Mouse (Mus musculus): ENCODE measurements around the gene Slc12a3. TPM values are rescaled to one million over a fixed set of nuclear protein-coding genes. Genes with fewer than 3 reads are reported as not detected.

The Slc12a3 gene
- polyA plus RNA-seq, 1 experiment: 0.41 TPM

GRCm38 (mm10) chr8:94304412-94304811, 24.6 kb upstream of the Slc12a3 start:
- TF ChIP-seq CTCF (IDR thresholded peaks at IDR 0.05; ENCODE audit: borderline replicate concordance, extremely low read depth, insufficient read depth, insufficient read length) (no peak), POLR2A (IDR thresholded peaks at IDR 0.05; ENCODE audit: borderline replicate concordance, extremely low read depth, insufficient read depth, insufficient read length, poor library complexity, severe bottlenecking) (no peak)
- DNase-seq (ENCODE audit: low read depth): no peak

DNA sequence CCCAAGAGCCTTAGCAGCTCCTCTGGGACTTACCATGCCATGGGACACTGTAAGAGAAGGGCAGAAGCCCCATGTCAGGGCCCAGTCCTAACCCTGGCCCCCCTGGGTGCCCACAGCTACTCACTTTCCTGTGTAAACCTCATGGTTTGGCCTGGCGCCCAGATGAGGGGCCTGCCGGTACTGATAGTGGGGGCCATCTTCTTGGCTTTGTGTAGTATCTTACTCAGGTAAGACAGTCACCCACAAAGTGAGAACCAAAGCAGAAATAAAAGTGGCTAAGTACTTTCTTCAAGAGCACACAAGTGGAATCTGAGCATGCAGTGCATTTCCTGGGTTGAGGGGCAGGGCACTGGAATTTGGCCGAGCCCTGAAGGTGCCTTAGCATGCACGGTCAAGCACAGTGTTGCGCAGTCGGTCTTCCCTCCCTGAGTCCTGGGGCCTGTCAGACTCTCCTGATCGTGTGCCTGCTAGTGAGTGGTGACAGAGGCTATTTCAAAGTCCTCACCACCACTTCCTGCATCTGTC, 21.9 kb upstream of the Slc12a3 start:
- no peak for TF ChIP-seq CTCF (IDR thresholded peaks at IDR 0.05; ENCODE audit: borderline replicate concordance, extremely low read depth, insufficient read depth, insufficient read length)
- DNase-seq (ENCODE audit: low read depth): no peak

DNA sequence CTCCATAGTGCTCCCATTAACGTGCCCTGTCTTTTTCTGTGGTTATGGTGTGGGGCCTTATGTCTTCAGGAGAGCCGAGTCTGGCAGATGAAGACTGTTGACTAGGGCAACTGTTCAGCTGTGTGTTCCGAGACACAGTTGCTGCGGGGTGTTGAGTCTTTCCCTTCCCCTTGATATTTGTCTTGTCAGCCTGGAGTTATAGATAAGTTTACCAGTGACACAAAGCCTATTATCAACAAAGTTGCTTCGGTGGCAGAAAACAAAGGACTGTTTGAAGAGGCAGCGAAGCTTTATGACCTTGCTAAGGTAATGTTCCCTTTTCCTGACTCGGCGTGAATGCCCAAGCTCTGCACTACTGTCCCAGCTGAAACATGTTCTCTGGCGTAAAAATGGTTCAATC, 21.3 kb upstream of the Slc12a3 start:
- TF ChIP-seq CTCF (IDR thresholded peaks at IDR 0.05; ENCODE audit: borderline replicate concordance, extremely low read depth, insufficient read depth, insufficient read length) (no peak), POLR2A (IDR thresholded peaks at IDR 0.05; ENCODE audit: borderline replicate concordance, extremely low read depth, insufficient read depth, insufficient read length, poor library complexity, severe bottlenecking) (no peak)
- DNase-seq (ENCODE audit: low read depth): no peak

DNA sequence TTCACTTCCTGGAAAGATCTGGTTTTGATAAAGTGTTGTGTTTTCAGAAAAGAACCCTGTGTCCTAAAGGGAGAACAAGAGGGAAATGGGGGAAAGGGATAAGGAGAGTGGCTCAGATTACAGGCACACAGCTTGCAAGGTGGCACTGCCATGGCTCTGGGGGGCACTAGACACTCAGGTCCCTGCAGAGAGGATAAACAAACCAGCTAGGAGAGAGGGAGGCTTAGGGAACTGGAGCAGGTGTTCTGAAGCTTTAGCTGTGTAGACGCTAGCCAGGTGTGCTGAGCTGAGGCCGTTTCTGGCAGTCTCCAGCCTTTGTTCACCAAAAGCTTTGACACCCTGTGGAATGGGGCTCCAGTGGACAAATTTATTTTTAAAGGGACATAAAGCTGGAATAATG, 14.9 kb upstream of the Slc12a3 start:
- TF ChIP-seq POLR2A (IDR thresholded peaks at IDR 0.05; ENCODE audit: borderline replicate concordance, extremely low read depth, insufficient read depth, insufficient read length, poor library complexity, severe bottlenecking) (no peak), CTCF (IDR thresholded peaks at IDR 0.05; ENCODE audit: borderline replicate concordance, extremely low read depth, insufficient read depth, insufficient read length) (no peak)
- no peak for DNase-seq (ENCODE audit: low read depth)

DNA sequence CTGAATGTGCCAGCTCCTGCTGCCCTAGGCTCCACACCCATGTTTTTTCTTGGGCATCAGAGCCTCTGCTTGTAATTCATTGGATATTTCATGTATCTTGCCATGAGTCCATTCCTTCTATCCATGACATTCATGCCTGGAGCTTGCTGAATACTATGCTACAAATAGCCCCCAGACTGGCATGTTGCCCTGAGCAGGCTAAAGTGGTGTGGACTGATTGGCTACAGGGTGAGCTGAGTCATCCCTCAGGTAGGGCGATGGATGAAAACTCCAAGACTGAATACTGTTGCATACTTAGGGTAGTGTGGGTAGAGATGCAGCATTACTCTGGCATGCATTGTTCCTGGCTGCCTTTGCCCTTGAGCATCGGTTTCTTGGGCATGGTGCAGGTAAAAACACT, 11.8 kb upstream of the Slc12a3 start:
- TF ChIP-seq POLR2A (IDR thresholded peaks at IDR 0.05; ENCODE audit: borderline replicate concordance, extremely low read depth, insufficient read depth, insufficient read length, poor library complexity, severe bottlenecking) (no peak), CTCF (IDR thresholded peaks at IDR 0.05; ENCODE audit: borderline replicate concordance, extremely low read depth, insufficient read depth, insufficient read length) (no peak)
- no peak for DNase-seq (ENCODE audit: low read depth)

- no peak for DNase-seq (ENCODE audit: low read depth)
- no peak for TF ChIP-seq POLR2A (IDR thresholded peaks at IDR 0.05; ENCODE audit: borderline replicate concordance, extremely low read depth, insufficient read depth, insufficient read length, poor library complexity, severe bottlenecking)
- no peak for TF ChIP-seq CTCF (IDR thresholded peaks at IDR 0.05; ENCODE audit: borderline replicate concordance, extremely low read depth, insufficient read depth, insufficient read length)
Observed at GRCm38 (mm10) chr8:94317691-94318090, 11.3 kb upstream of the Slc12a3 start.

GRCm38 (mm10) chr8:94320036-94320435, 9.0 kb upstream of the Slc12a3 start:
- no peak for DNase-seq (ENCODE audit: low read depth)
- TF ChIP-seq POLR2A (IDR thresholded peaks at IDR 0.05; ENCODE audit: borderline replicate concordance, extremely low read depth, insufficient read depth, insufficient read length, poor library complexity, severe bottlenecking) (no peak), CTCF (IDR thresholded peaks at IDR 0.05; ENCODE audit: borderline replicate concordance, extremely low read depth, insufficient read depth, insufficient read length) (no peak)

- DNase-seq (ENCODE audit: low read depth): peak; percentile 10
- TF ChIP-seq POLR2A (IDR thresholded peaks at IDR 0.05; ENCODE audit: borderline replicate concordance, extremely low read depth, insufficient read depth, insufficient read length, poor library complexity, severe bottlenecking): no peak
- TF ChIP-seq CTCF (IDR thresholded peaks at IDR 0.05; ENCODE audit: borderline replicate concordance, extremely low read depth, insufficient read depth, insufficient read length): no peak
Observed at GRCm38 (mm10) chr8:94322083-94322482, 6.9 kb upstream of the Slc12a3 start.

GRCm38 (mm10) chr8:94323041-94323440, 6.0 kb upstream of the Slc12a3 start:
- DNase-seq (ENCODE audit: low read depth): no peak
- TF ChIP-seq POLR2A (IDR thresholded peaks at IDR 0.05; ENCODE audit: borderline replicate concordance, extremely low read depth, insufficient read depth, insufficient read length, poor library complexity, severe bottlenecking) (no peak), CTCF (IDR thresholded peaks at IDR 0.05; ENCODE audit: borderline replicate concordance, extremely low read depth, insufficient read depth, insufficient read length) (no peak)

DNA sequence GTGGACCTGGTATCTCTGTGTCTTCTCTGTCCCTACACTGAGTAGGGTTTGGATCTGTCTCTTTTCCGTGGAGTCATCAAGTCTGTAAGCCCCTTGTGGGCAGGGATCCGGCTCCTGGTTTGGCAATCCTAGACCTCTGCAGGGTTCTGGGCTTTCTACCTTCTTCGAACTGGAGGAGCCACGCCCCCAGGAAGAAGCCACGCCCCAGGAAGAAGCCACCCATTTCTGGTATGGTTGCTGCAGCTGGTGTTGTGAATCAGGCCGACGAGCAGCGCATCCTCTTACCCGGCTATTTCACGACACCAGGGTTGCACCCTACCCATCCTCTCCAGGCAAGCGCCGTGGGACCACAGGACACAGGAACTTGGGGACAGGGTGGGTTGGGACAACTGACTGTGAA, 4.9 kb upstream of the Slc12a3 start:
- DNase-seq (ENCODE audit: low read depth): no peak
- TF ChIP-seq CTCF (IDR thresholded peaks at IDR 0.05; ENCODE audit: borderline replicate concordance, extremely low read depth, insufficient read depth, insufficient read length): no peak
- no peak for TF ChIP-seq POLR2A (IDR thresholded peaks at IDR 0.05; ENCODE audit: borderline replicate concordance, extremely low read depth, insufficient read depth, insufficient read length, poor library complexity, severe bottlenecking)

- DNase-seq (ENCODE audit: low read depth): no peak
- TF ChIP-seq POLR2A (IDR thresholded peaks at IDR 0.05; ENCODE audit: borderline replicate concordance, extremely low read depth, insufficient read depth, insufficient read length, poor library complexity, severe bottlenecking): no peak
- TF ChIP-seq CTCF (IDR thresholded peaks at IDR 0.05; ENCODE audit: borderline replicate concordance, extremely low read depth, insufficient read depth, insufficient read length): no peak
Observed at GRCm38 (mm10) chr8:94326016-94326415, 3.0 kb upstream of the Slc12a3 start.

DNA sequence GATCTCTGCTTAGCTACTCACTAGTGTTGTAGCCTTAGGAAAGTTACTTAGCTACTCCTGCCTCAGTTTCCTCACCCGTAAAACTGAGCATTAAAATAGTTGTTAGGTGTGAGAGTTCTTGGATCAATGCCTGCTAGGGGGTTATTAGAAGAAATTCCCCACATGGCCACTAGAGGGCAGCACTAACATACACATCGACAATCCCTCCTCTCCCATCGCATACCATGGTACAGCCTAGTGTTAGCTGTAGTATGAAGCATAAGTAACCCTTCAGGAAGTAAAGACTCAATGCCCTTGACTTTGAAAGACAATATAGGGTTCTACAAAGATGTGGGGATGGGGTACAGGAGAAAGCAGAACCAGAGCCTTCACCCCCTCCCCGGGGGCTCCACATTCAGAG, 1.7 kb downstream of the Slc12a3 start:
- TF ChIP-seq CTCF (IDR thresholded peaks at IDR 0.05; ENCODE audit: borderline replicate concordance, extremely low read depth, insufficient read depth, insufficient read length): peak; percentile 87
- TF ChIP-seq POLR2A (IDR thresholded peaks at IDR 0.05; ENCODE audit: borderline replicate concordance, extremely low read depth, insufficient read depth, insufficient read length, poor library complexity, severe bottlenecking): no peak
- DNase-seq (ENCODE audit: low read depth): peak; percentile 87

DNA sequence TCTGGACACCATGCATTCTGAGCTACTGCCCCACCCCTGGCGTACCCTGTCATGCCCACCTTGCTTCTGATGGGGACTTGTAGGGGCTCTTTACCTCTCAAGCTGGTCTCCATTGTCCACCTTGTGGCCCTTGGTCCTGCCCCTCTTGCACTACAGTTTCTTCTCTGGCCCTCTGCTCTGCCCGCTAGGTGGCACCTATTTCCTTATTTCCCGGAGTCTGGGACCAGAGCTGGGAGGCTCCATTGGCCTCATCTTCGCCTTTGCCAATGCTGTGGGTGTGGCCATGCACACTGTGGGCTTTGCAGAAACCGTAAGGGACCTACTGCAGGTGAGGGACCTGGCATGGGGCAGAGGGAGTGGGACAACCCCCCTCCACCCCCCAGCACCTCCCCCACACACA, 4.3 kb downstream of the Slc12a3 start:
- no peak for DNase-seq (ENCODE audit: low read depth)
- TF ChIP-seq POLR2A (IDR thresholded peaks at IDR 0.05; ENCODE audit: borderline replicate concordance, extremely low read depth, insufficient read depth, insufficient read length, poor library complexity, severe bottlenecking) (no peak), CTCF (IDR thresholded peaks at IDR 0.05; ENCODE audit: borderline replicate concordance, extremely low read depth, insufficient read depth, insufficient read length) (no peak; the same call in 1 of the 2 replicates)
